Mouse (Mus musculus) urinary bladder, postnatal 36 days (tissue): ENCODE data around the gene Acap2.

Experiments used
- DNase-seq, 2 experiments: peaks; one replicate each; pipeline ENCODE4 v3.0.0; 2022; ENCODE audit warnings: low spot score in 2 of 2, mixed read lengths in 1 of 2

The Acap2 gene

GRCm38 (mm10) chr16:31200790-31201567 lies at the start of gene Acap2:
Gene Acap2 (minus strand): TSS chr16:31201245.
- peak; percentile 97 to 98 for DNase-seq

- no peak for DNase-seq
These were observed 48.4 kb upstream of the Acap2 start for GRCm38 (mm10) chr16:31249401-31249800.

DNA sequence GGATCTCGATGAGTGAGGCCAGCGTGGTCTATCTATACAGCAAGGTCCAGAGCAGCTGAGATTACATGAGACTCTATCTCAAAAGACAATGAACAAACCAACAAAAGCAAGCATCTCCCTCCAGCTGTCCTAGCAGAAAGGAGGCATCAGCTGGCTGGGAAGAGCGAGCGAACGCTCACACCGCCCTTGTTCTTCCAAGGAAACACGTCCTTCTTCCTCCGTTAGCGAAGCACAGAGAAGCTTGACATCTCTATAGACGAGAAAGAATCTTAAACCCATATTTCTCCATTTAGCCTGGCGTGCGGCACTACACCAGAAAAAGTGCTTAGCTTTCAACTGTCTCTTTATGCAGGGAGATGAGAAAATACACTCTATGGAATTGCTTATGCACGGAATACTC lies 47.7 kb upstream of the Acap2 start:
- no peak for DNase-seq

DNA sequence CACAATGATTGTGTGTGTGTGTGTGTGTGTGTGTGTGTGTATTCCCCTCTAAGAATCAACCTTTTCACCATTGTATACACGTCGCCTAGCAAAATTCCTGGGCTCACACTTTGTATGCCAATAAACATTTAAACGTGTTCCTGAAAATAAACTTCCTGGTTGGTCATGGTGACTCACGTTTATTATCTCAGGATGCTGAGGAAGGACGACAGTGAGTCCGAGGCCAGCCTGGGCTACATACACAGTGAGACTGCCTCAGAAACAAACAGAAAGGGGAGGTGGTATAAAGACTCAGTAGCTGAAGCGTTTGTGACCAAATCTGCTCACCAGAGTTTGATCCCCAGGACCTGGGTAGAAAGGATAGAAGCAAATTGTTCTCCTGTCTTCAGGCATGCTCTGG lies 46.4 kb upstream of the Acap2 start:
- no peak for DNase-seq

GRCm38 (mm10) chr16:31244053-31244452 lies 43.0 kb upstream of the Acap2 start:
- no peak for DNase-seq

GRCm38 (mm10) chr16:31241433-31241832 lies 40.4 kb upstream of the Acap2 start:
- no peak for DNase-seq

GRCm38 (mm10) chr16:31240569-31240968 lies 39.5 kb upstream of the Acap2 start:
- DNase-seq, result no peak

DNA sequence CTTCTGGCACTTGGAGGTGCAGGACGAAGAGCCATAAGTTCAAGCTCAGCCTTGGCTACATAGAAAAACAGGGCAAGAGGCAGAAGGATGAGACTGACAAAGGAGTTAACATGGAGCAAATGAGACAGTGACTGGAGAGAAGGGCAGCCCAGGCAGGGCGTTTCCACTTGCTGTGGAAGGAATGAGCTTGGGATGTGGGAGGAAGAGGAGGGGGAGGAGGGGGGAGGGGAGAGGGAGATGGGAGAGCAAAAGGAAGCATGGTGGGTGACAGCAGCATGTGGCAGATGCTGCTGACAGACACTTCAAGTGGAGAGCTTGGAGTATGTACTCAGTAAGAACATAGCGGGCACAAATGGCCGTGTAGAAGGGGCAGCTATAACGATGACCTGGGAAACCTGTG lies 37.2 kb upstream of the Acap2 start:
- no peak for DNase-seq

DNA sequence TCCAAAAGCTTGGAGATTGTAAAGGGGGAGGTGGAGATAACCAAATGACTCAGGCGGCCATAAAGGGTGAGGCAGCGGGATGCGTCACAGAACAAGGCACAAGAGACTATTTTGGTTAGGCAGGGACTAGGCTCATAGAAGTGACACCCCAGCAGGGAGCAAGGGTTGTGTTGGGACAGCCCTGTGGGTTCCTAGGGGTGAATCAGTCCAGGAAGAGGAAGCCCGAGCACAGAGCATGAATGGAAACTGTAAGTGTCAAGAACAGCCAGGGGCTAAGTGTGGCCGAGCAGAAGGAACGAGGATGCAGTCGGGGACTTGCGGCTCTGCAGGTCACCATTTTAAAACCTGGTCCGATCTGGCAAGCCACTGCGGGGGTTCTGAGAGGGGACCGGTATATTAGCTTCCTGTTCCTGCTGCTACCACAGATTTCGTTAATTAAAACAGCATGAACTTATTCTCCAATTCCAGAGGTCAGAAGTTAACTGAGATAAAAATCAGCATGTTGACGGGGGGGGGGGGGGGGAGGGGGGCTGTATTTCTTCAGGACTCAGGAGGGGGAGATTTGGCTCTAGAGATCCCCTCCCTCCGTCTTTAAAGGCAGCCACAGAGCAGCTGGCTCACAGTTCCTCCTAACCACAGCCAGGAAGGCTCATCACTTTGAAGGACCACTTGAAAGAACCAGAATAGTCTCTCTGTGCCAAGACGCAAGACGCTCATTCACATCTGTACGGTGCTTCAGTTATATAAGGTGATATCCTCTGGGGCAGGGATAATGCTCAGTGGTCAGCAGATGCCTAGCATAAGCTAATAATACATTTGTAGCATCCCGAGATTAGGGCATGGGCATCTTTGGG lies 34.6 kb upstream of the Acap2 start:
- DNase-seq, result peak in 1 of 2 experiments; percentile 19

GRCm38 (mm10) chr16:31234808-31235456 lies 33.9 kb upstream of the Acap2 start:
- DNase-seq, result no peak

DNA sequence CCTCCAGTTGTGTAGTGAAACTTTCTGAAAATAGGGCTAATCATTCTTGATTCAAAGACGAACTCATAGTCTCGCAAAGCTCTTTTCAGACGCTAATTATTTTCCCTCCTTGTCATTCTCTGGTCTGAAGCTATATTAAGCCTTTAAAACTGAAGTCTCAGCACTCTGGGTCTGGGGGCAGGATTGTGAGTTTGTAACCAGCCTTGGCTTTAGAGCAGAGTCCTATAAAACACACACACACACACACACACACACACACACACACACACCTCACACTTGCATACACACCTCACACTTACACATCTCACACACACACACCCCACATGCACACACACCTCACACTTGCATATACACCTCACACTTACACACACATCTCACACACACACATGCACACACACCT lies 33.3 kb upstream of the Acap2 start:
- no peak for DNase-seq

DNA sequence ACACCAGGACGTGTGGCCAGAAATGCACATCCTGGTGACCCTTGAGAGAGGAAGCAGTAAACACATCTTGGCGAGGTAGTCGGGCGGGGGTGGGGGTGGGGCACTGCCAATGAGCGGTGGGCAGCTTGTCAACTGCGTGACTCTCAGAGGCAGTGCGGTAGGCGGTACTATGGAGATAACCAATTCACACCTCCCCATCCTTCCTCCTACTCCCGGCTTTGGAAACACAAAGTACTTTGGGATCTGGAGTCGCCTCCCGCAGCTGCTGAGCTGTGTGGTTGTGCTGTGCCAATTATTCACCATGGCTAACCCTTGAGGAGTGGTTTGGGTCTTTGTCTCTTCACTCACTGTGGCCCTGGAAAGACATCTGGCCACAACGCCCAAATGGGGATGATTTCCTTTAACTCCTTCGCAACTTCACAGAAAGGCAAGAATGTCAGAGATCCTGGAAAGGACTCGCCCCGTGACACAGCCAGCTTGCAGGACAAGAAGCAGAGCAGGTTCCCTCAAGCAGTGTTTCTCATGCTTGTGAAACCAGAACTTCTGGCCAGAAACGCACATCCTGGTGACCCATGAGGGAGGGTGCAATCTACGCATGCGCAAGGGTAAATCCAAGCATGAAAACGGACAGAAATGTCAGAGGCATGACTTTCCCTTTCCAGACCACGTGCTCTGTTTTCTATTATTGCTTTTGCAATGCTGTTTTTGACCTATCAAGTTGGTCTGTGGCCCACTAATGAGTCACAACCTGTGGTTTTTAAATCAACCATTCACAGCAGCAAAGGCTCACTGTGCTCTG lies 32.7 kb upstream of the Acap2 start:
- peak; percentile 85 to 88 for DNase-seq

DNA sequence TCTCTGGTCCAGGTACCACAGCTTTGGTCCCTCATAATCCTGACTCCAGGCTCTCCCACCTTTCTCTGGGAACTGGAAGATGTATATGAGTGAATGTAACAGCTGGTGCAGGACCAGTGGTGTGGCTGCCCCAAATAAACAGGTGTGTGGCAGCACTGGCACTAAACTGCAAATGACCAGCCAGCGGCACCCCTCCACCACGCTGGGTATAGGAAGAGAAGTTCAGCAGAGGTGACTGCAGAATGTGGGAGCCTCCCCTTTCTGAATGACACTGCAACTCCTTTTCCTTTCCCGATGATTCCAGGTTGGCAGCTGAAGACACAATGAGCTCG lies 32.1 kb upstream of the Acap2 start:
- no peak for DNase-seq

- DNase-seq, result no peak
These were observed 31.6 kb upstream of the Acap2 start for GRCm38 (mm10) chr16:31232491-31233166.

DNA sequence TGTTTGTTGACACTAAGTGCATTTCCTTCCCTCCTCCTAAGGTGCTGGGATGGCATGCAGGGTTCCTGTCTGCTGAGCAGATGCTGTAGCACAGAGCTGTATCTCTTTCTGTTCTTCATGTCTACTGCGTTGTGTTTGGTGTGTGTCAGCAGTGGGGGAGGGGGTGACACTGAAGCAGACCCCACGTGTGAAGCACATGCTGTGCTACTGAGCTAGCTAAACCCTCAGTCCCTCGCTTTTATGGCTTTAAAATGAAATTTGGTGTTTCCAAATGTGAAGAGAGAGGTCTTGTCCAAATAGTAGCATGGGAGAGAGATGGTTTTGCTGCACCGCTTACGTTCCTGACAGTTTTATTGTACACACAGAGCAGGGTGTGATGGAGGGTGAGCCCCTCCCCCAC lies 30.5 kb upstream of the Acap2 start:
- DNase-seq, result no peak

DNA sequence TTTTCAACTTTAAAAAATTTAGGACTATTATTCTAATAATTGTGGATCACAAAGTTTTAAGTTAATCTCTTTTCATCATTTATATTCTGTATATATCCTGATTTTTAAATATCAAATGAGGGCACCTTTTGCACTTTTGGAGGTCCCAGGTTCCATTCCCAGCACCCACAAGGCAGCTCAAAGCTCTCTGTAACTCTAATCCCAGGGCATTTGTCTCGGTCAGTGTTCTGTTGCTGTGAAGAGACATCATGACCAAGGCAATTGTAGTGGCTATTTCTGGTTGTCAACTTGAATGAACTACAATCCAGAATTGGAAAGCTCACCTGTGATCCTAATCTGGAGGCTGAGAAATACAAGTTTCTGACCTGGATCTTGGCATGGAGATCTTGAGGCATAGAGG lies 26.7 kb upstream of the Acap2 start:
- no peak for DNase-seq

GRCm38 (mm10) chr16:31215271-31215670 lies 14.2 kb upstream of the Acap2 start:
- DNase-seq, result no peak

GRCm38 (mm10) chr16:31213463-31213862 lies 12.4 kb upstream of the Acap2 start:
- no peak for DNase-seq

DNA sequence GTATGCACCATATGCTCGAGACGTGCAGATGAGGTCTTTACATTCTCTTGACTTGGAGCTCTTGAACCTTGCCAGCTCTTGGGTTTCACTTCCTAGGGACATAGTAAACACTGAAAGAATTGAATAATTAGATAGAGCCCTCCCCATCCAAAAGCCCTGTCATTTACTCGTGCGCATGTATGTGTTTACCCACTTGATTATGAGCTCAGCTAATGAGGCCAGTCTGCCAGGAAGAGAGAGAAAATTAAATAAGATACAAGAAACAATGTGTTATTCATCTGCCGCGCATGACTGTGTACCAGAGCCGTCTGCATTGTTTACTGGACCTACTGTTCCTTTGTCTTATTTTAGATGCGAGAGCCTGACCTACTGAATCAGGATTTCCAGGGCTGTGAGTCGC lies 10.5 kb upstream of the Acap2 start:
- DNase-seq, result no peak

DNA sequence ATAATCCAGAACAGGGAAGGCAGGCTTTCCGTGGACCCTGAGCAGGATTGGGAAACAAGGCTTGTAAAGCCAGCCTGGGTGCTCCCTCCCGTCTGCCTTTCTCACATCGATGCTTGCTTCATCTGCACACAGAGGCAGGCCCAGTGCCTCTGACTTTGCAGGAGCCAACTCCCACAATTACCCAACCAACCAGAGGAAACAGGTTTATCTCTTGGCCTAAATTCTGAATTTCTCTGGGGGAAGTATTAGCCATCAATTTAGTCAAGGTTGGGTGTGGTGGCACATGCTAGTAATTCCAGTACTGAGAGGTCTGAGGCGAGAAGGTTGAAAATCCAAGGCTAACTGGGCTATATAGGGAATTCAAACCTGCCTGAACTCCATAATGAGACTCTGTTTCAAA lies 9.4 kb upstream of the Acap2 start:
- DNase-seq, result peak; percentile 34 to 60

- no peak for DNase-seq
These were observed 8.9 kb upstream of the Acap2 start for GRCm38 (mm10) chr16:31209911-31210310.
